In genomic region chr2:132135876-132136637, GRCm38 (mm10) we compare ENCODE assay signal across 8 mouse cellular contexts. TPM values are rescaled to one million over a fixed set of nuclear protein-coding genes. Genes with fewer than 3 reads are reported as not detected.
DNase-seq lines count a peak whose midpoint lies in the region.

No protein-coding gene starts in this region.

- intact Hi-C loops in left cerebral cortex, postnatal 14 days (cut with DNase I): no loop called here

- peak; percentile 36 to 38 for DNase-seq in cerebellum, postnatal 36 days
- no peak for DNase-seq in cerebellum, adult 9-10 months
- DNase-seq in left cerebral cortex, postnatal 14 days (ENCODE audit: low spot score in 2 of 2): peak; percentile 57 to 76
- DNase-seq in left cerebral cortex, adult 9 months (ENCODE audit: low spot score in 2 of 2): no peak
- peak; percentile 30 for DNase-seq in NIH3T3 (ENCODE audit: low read depth)
- DNase-seq in lung, postnatal 14 days: peak; percentile 54
- DNase-seq in layer of hippocampus, postnatal 14 days (ENCODE audit: low spot score in 2 of 2): no peak
- DNase-seq in heart, adult 11 months: no peak

RNA-seq across cellular contexts. Expression of gene Slc23a2, which starts 8.9 kb away (rescaled TPM):
- 100 to 1,000 TPM; 125 to 132 TPM for total RNA-seq in left cerebral cortex, postnatal 14 days (2021)
- total RNA-seq in layer of hippocampus, postnatal 14 days (2021): 10 to 100 TPM; 88.9 to 94.1 TPM

Comparison
In these comparisons a context has a peak if more than half of its experiments do, and no peak if none do; other contexts are left out.
1. DNase-seq: peak in cerebellum, postnatal 36 days (2 of 2), left cerebral cortex, postnatal 14 days (2 of 2), NIH3T3 (single experiment) and lung, postnatal 14 days (single experiment); none in cerebellum, adult 9-10 months (single experiment), left cerebral cortex, adult 9 months (0 of 2), layer of hippocampus, postnatal 14 days (0 of 2) and heart, adult 11 months (single experiment).